Mouse (Mus musculus) cerebellum, postnatal 14 days (tissue): ENCODE data around the gene Bad.
"Not testable (repeated sequence)": the region's sequence is repeated elsewhere in the genome, so short reads cannot be mapped to it uniquely, and the experiment has no call there.

ENCODE experiments used
- DNase-seq, 2 experiments: peaks; one replicate each; pipeline ENCODE4 v3.0.0; 2021; ENCODE audit warnings: mixed read lengths in 2 of 2

Gene Bad

DNA sequence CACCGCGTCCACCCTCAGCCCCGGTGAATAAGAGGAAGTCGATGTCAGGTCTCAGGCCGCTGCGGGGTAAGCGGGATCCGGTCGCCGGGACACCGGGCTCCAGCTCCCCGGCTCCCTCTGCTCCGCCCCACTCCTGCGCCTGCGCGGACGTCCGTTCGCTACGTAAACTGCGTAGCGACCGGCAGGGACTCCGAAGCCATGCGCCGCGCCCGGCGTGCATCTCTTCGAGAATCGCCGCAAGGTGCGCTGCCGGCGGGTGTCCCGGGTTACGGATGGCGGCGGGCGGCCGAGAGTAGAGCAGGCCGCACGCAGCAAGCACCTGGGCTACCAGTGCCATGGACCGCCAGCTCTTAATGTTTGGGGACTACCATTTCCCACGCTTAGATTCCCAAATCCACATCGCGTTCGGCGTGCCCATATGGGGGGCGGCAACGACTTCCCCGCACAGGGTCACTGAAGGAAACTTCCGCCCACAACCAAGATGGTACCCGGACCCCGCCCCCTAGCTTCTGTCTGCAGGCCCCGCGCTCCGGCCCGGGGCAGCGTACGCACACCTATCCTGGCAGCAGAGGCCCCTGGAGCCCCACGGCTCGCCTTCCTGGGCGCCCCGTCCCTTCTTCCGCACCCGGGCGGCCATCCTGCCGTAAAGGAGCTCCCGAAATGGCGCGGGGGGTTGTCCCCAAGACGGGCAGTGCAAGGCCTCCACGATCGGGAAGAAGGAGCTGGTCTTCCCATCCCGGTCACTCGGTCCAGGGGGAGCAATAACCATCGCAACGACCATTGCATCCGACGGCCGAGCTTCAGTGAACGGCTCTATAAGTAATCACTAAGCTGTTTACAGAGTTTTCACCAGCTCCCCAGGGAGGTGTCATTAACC is at the start of gene Bad:
TSS of gene Bad (plus strand) at position 490 of the 877 bp plus-strand sequence.
- peak; percentile 97 to 98 for DNase-seq

- DNase-seq = no peak
These were observed 49.1 kb upstream of the Bad start for GRCm38 (mm10) chr19:6892512-6892911.

DNA sequence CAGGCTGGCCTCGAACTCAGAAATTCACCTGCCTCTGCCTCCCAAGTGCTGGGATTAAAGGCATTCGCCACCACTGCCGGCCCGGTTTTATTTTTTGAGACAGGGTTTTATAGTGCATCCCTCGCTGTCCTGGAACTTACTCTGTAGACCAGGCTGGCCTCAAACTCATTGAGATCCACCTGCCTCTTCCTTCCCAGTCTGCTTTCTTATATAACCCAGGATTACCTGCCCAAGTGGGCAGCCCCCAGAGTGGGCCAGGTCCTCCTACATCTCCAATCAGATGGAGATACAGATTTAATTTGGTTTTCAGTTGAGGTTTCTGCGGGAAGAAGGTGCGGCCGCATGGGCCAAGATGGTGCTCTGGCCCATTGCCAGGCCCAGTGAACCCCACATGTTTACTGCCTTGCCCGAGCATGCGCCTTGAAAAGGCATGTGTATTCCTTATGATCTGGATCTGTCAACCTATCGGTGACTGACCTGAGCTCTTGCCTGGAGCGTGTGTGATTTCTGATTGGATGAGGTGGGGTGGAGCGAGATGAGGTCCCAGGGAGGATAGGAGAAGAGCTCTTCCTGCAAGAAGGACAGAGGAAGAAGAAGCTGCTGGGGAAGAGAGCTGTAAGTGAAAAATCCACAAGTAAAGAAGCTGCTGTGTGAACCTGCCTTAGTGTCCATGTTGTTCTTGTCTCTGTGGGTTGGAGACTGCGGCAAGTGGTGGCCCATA is 47.8 kb upstream of the Bad start:
- DNase-seq = no peak

GRCm38 (mm10) chr19:6895608-6896305 is 45.9 kb upstream of the Bad start:
- DNase-seq = not testable (repeated sequence)

DNA sequence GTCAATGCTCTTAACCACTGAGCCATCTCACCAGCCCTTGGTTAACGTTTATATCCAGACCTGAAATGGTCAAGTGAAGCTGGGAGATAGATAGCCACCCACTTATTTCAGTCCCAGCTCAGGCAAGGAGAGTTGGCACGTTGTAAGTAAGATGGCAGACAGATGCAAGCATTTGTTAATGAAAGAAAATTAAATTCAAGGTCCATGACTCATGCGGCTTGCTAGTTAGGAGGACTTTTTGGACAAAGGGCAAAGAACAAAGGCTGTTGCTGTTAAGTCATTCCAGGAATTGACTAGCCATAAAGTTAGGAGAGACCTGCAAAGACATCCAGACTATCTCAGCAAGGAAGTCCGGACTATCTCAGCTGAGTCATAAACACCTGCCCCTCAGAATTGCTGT is 42.0 kb upstream of the Bad start:
- DNase-seq = no peak

- no peak for DNase-seq
These were observed 38.6 kb upstream of the Bad start for GRCm38 (mm10) chr19:6903031-6903430.

- DNase-seq = no peak
These were observed 36.8 kb upstream of the Bad start for GRCm38 (mm10) chr19:6904846-6905245.

GRCm38 (mm10) chr19:6905498-6906159 is 36.0 kb upstream of the Bad start:
- DNase-seq = no peak

DNA sequence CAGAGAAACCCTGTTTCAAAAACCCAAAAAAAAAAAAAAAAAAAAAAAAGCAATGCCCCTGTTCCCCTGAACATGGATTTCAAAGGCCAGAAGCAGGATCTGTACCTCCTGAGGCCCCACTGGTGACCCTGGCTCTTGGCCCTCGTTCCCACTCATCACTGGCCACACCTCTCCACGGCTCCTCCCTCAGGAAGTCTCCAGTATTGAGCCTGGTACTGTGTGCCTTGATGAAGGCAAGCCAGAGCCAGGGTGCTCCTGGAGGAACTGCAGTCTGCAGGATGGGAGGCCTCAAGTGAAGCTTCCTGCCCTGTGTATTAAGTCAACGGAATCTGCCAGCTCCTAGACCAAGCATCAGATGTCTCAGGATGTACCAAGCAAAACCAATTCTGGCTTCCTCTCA is 35.5 kb upstream of the Bad start:
- no peak for DNase-seq

DNA sequence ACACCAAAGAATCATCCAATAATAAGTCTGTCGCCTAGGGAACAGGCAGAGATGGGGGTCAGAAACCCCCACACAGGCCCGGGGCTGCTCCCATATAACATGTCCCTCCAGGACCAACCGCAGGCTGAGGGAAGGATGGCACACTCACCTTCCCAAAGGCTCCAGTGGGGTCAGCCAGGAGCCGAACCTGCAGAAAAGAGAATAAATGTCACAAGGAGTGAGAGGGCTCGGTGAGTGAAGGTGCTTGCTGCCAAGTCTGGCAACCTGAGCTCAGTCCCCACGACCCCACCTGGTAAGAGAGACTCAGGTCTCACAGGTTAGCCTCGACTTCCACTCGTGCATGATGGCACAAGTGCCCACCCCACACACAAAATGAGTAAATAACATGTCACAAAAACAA is 34.6 kb upstream of the Bad start:
- no peak for DNase-seq

- no peak for DNase-seq
These were observed 33.7 kb upstream of the Bad start for GRCm38 (mm10) chr19:6907811-6908540.

- DNase-seq = no peak
These were observed 32.6 kb upstream of the Bad start for GRCm38 (mm10) chr19:6909021-6909420.

GRCm38 (mm10) chr19:6909507-6910289 is 32.0 kb upstream of the Bad start, which contains the start of the genes Trmt112 and Prdx5:
TSS of gene Trmt112 (plus strand) at chr19:6909698.
TSS of gene Prdx5 (minus strand) at chr19:6910106.
- DNase-seq = peak; percentile 92

DNA sequence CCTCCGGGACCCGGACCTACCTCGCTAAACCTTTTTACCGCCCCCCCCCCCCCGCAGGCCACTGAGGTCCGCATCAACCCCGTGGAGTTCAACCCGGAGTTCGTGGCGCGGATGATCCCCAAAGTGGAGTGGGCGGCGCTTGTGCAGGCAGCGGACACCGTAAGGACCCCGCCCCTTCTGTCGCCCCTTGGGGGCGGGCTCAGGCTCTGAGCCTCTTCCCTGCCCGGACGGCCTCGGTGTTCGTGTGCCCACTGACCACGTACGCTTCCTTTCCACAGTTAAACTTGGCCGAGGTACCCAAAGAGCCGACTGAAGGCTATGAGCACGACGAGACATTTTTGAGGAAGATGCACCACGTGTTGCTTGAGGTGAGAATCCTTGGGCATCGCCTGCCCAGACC is 31.4 kb upstream of the Bad start:
- DNase-seq = peak; percentile 48 to 55

DNA sequence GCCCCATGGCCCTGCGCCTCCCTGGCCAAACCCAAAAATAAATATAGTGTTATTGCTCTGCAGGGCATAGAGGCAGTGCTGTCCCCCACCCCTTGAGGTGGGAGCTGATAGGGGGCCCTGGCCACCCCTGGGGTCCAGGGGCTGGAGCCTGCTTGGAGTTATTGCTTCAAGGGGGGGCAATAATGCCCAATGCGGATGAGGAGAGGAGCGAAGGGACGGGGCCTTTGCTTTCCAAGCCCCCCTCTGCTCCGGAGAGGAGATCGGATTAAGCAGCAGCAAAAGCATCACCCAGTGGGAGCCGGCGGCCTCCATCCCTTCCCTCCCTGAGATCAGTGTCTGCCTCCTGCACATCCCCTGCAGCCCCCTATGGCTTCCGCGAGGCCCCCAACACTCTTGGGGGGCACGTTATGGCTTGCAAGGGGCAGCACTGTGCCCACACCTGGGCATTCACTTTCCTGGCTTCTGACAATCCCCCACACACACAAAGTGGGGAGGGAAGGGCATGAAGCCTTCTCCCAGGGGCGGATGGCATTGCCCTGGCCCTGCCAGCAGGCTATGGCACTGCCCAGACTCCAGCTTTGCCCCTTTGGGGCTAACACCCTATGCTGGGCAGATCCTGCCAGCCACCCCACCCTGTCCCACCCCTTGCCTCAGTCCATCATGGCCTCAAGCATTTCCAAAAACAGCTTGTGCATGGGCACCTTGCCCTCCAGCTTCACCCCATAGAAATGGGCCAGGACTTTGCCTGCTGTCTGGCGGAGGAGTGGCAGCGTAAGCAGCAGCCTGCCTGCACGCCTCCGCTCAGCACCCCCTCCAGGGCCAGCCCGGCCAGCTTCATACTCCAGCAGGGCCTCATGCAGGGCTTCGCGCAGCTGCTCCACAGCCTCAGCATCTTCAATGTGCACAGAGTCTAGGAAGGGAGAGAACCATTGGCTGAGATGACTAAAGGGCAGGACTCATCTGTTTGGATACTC is 30.3 kb upstream of the Bad start:
- DNase-seq = peak in 1 of 2 experiments; percentile 24

GRCm38 (mm10) chr19:6912205-6912970 is 29.3 kb upstream of the Bad start:
- no peak for DNase-seq

DNA sequence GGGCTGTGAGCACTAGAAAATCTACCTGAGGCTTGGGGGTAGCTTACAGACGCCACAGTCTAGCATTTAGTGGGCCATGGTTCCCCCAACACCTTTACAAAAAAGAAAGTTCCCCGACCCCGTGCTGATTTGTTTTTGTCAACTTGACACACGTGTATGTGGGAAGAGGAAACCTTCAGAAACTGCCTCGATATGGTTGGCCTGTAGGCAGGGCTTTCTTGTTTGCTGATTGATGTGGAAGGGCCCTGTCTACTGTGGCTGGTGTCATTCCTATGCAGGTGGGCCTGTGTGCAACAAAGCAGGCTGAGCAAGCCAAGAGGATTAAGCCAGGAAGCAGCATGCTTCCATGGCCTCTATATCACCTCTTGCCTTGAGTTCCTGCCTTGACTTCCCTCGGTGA is 28.6 kb upstream of the Bad start:
- no peak for DNase-seq

DNA sequence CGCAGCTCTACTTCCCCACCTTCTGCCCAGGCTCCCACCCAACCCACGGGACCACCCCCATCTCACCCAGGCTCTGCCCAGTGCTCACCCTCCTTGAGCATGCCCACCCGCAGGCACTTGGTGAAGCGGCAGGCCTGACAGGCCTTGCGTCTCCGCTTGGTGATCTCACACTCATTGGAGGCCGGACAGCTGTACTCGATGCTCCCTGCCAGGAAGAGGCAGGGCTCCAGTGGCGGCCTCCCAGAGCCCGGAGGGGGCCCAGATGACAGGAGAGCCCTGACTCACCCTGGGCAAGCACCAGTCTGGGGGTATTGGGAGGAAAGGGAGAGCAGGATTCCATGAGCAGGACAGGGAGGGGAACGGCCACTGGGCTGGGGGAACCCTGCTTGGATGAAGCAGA is 27.7 kb upstream of the Bad start:
- DNase-seq = peak in 1 of 2 experiments; percentile 10

- DNase-seq = no peak
These were observed 27.1 kb upstream of the Bad start for GRCm38 (mm10) chr19:6914540-6914939.
